Mouse (Mus musculus): Measurements from ENCODE around the gene Nfyb. TPM values are rescaled to one million over a fixed set of nuclear protein-coding genes. Genes with fewer than 3 reads are reported as not detected.

Gene Nfyb
- polyA plus RNA-seq, 1 experiment from 2014 or later, result 26.6 TPM

- TF ChIP-seq EP300 (IDR thresholded peaks at IDR 0.05; ENCODE audit: low read depth), result no peak
- no peak for TF ChIP-seq CTCF (IDR thresholded peaks at IDR 0.05; ENCODE audit: low read depth)
- no peaks in the 10 kb centered on the region for H3K9me3 ChIP-seq (ENCODE audit: low read length)
- H3K36me3 ChIP-seq (replicated peaks; ENCODE audit: insufficient read depth, low read length), result peaks cover 85% of the 10 kb centered on the region
- 93% methylated on average over 9 of the region's 9 CpGs for WGBS (ENCODE audit: insufficient replicate concordance)
- no peak overlapping the region for H3K4me3 ChIP-seq (ENCODE audit: low read depth, low read length)
- no peak overlapping the region for H3K9ac ChIP-seq (replicated peaks)
- H3K4me1 ChIP-seq (ENCODE audit: insufficient read depth), result peaks cover 40% of the 10 kb centered on the region
- ATAC-seq (no peak), DNase-seq (no peak)
- no peak overlapping the region for H3K27ac ChIP-seq (ENCODE audit: low read depth)
- H3K27me3 ChIP-seq (ENCODE audit: insufficient read depth, low read length), result no peaks in the 10 kb centered on the region
- H3K4me2 ChIP-seq (ENCODE audit: low read depth, low read length), result no peak overlapping the region
Measured at GRCm38 (mm10) chr10:82756466-82756865, 7.5 kb downstream of the Nfyb start.

GRCm38 (mm10) chr10:82755213-82755890 is 8.6 kb downstream of the Nfyb start:
- 89% methylated on average over 11 of the region's 11 CpGs for WGBS (ENCODE audit: insufficient replicate concordance)
- TF ChIP-seq CTCF (IDR thresholded peaks at IDR 0.05; ENCODE audit: low read depth) (no peak), EP300 (IDR thresholded peaks at IDR 0.05; ENCODE audit: low read depth) (no peak)
- DNase-seq, result no peak
- Histone ChIP-seq H3K4me2 (ENCODE audit: low read depth, low read length) (no peak overlapping the region), H3K36me3 (replicated peaks; ENCODE audit: insufficient read depth, low read length) (peaks cover 85% of the 10 kb centered on the region), H3K9me3 (ENCODE audit: low read length) (no peaks in the 10 kb centered on the region), H3K4me1 (ENCODE audit: insufficient read depth) (peaks cover 30% of the 10 kb centered on the region), H3K27ac (ENCODE audit: low read depth) (peak overlapping the region; percentile 39; the same call in 1 of the 2 replicates), H3K9ac (replicated peaks) (no peak overlapping the region), H3K27me3 (ENCODE audit: insufficient read depth, low read length) (no peaks in the 10 kb centered on the region), H3K4me3 (ENCODE audit: low read depth, low read length) (no peak overlapping the region)
- no peak for ATAC-seq

DNA sequence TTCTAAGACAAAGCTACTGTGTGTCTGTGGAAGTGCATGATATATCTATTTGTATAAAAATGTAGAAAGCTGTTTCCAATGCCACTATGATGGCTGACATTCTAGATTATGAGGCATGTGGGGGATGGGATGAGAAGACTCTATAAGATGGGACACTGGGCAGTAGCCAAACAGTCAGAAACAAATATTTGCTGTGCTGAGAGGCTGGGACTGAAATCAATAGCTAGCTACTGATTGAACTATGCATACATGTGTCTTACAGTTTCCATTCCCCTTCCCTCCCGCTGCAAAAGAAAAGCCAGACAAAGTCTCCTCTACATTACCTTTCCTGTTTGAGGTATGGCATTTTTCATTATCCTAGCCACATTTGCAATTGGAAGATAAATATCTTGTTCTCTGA is 9.3 kb downstream of the Nfyb start:
- DNase-seq, result no peak
- Histone ChIP-seq H3K36me3 (replicated peaks; ENCODE audit: insufficient read depth, low read length) (peaks cover 82% of the 10 kb centered on the region), H3K27me3 (ENCODE audit: insufficient read depth, low read length) (no peaks in the 10 kb centered on the region), H3K9me3 (ENCODE audit: low read length) (no peaks in the 10 kb centered on the region), H3K4me3 (ENCODE audit: low read depth, low read length) (no peak overlapping the region), H3K27ac (ENCODE audit: low read depth) (peak overlapping the region; percentile 39; the same call in 1 of the 2 replicates), H3K9ac (replicated peaks) (no peak overlapping the region), H3K4me1 (ENCODE audit: insufficient read depth) (peaks cover 23% of the 10 kb centered on the region), H3K4me2 (ENCODE audit: low read depth, low read length) (no peak overlapping the region)
- ATAC-seq, result peak; percentile 60
- 94% methylated on average over 1 of the region's 1 CpGs for WGBS (ENCODE audit: insufficient replicate concordance)
- TF ChIP-seq CTCF (IDR thresholded peaks at IDR 0.05; ENCODE audit: low read depth), result no peak
- no peak for TF ChIP-seq EP300 (IDR thresholded peaks at IDR 0.05; ENCODE audit: low read depth)

- peak; percentile 69 for ATAC-seq
- H3K9me3 ChIP-seq (ENCODE audit: low read length), result no peaks in the 10 kb centered on the region
- TF ChIP-seq EP300 (IDR thresholded peaks at IDR 0.05; ENCODE audit: low read depth), result no peak
- TF ChIP-seq CTCF (IDR thresholded peaks at IDR 0.05; ENCODE audit: low read depth), result no peak
- no peak overlapping the region for H3K4me3 ChIP-seq (ENCODE audit: low read depth, low read length)
- H3K4me2 ChIP-seq (ENCODE audit: low read depth, low read length), result no peak overlapping the region
- peak; percentile 23 for DNase-seq
- peak overlapping the region; percentile 64 for H3K27ac ChIP-seq (ENCODE audit: low read depth)
- 61% methylated on average over 3 of the region's 3 CpGs for WGBS (ENCODE audit: insufficient replicate concordance)
- no peak overlapping the region for H3K9ac ChIP-seq (replicated peaks)
- peaks cover 12% of the 10 kb centered on the region for H3K4me1 ChIP-seq (ENCODE audit: insufficient read depth)
- peaks cover 86% of the 10 kb centered on the region for H3K36me3 ChIP-seq (replicated peaks; ENCODE audit: insufficient read depth, low read length)
- no peaks in the 10 kb centered on the region for H3K27me3 ChIP-seq (ENCODE audit: insufficient read depth, low read length)
Measured at GRCm38 (mm10) chr10:82752921-82753320, 11.0 kb downstream of the Nfyb start.

GRCm38 (mm10) chr10:82750778-82751177 is 13.2 kb downstream of the Nfyb start:
- Histone ChIP-seq H3K4me1 (ENCODE audit: insufficient read depth) (peaks cover 5% of the 10 kb centered on the region), H3K36me3 (replicated peaks; ENCODE audit: insufficient read depth, low read length) (peaks cover 88% of the 10 kb centered on the region), H3K9me3 (ENCODE audit: low read length) (no peaks in the 10 kb centered on the region), H3K27ac (ENCODE audit: low read depth) (no peak overlapping the region), H3K4me2 (ENCODE audit: low read depth, low read length) (no peak overlapping the region), H3K27me3 (ENCODE audit: insufficient read depth, low read length) (no peaks in the 10 kb centered on the region), H3K4me3 (ENCODE audit: low read depth, low read length) (no peak overlapping the region), H3K9ac (replicated peaks) (no peak overlapping the region)
- DNase-seq (no peak), ATAC-seq (no peak)
- 93% methylated on average over 6 of the region's 6 CpGs for WGBS (ENCODE audit: insufficient replicate concordance)
- no peak for TF ChIP-seq CTCF (IDR thresholded peaks at IDR 0.05; ENCODE audit: low read depth)
- no peak for TF ChIP-seq EP300 (IDR thresholded peaks at IDR 0.05; ENCODE audit: low read depth)

DNA sequence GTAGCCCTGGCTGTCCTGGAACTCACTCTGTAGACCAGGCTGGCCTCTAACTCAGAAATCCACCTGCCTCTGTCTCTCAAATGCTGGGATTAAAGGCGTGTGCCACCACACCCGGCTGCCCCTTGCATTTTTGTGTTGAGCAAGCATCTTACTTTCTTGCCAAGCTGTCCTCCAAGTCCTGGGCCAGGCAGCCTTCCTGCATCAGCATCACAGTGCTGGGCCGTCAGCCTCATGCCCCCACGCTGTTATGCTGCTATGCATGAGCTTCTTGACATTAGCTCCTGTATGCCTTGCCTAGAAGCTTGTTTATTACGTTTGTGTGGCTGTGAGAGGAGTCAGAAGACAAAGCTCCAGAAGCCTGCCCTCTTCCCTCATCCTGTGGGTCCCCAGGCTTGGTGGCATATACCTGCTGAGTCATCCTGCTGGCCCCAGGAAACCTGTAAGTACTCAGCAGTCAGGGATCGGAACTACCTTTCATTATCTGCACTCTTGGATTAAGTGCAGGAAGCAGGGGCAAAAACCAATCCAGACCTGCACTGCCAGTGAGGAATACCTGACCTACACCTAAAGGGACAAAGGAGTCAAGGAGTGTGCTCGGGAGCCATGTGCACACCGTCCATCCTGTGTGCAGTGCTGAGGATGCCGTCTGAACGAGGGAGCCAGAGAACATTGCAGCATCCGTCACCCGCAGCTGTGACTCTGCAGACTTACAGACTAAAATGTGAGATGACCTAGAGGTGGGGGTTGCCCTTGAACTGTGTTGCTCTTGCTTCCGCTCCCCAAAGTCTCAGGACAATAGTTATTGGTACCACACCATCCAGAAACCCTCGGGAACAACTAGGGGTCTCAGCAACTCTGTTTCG is 16.7 kb downstream of the Nfyb start:
- Histone ChIP-seq H3K36me3 (replicated peaks; ENCODE audit: insufficient read depth, low read length) (peaks cover 67% of the 10 kb centered on the region), H3K27ac (ENCODE audit: low read depth) (no peak overlapping the region), H3K4me1 (ENCODE audit: insufficient read depth) (no peaks in the 10 kb centered on the region), H3K27me3 (ENCODE audit: insufficient read depth, low read length) (no peaks in the 10 kb centered on the region), H3K4me2 (ENCODE audit: low read depth, low read length) (no peak overlapping the region), H3K4me3 (ENCODE audit: low read depth, low read length) (no peak overlapping the region), H3K9ac (replicated peaks) (no peak overlapping the region), H3K9me3 (ENCODE audit: low read length) (no peaks in the 10 kb centered on the region)
- 82% methylated on average over 15 of the region's 15 CpGs for WGBS (ENCODE audit: insufficient replicate concordance)
- DNase-seq (no peak), ATAC-seq (no peak)
- TF ChIP-seq EP300 (IDR thresholded peaks at IDR 0.05; ENCODE audit: low read depth) (no peak), CTCF (IDR thresholded peaks at IDR 0.05; ENCODE audit: low read depth) (no peak)

All from liver, postnatal 0 days (tissue).